Mouse (Mus musculus) left cerebral cortex, postnatal 14 days (tissue): ENCODE results near the gene Gm5136. TPM values are rescaled to one million over a fixed set of nuclear protein-coding genes. Genes with fewer than 3 reads are reported as not detected.

Source experiments
- DNase-seq, 2 experiments: peaks; one replicate each; pipeline ENCODE4 v3.0.0; 2021 to 2022; ENCODE audit warnings: low spot score in 2 of 2, mixed read lengths in 1 of 2
- intact Hi-C: fragments of 180-260 bp; cut with DNase I; formaldehyde crosslinking; loops from one replicate; pipeline ENCODE4 v1.15.1; 2025
- total RNA-seq, 2 experiments: library from RNA; stranded (reverse); gene quantifications; 2 replicates each; pipeline ENCODE4 v1.2.3; 2021

The Gm5136 gene
- total RNA-seq, 2 experiments from 2014 or later: 2.7 to 3.6 TPM

DNA sequence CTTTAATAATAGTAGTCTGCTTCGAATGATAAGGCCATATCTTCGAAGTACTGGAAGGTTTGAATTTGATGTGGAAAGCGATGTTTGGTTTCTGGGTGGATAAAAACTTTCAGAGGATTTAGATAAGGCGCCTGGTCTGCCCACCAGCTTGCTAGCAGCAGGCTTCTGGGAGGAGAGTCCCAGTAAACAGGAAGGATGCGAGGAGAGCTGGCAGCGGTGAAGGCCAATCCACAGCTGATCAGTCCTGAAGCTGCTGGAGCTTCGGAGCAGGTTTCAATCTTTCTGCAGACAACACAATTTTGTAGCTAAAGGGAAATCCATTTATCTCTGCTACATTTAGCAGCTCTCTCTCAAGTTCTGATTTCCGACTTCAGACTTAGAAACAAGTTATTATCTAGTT, 47.9 kb downstream of the Gm5136 start:
- DNase-seq: no peak
- intact Hi-C loops: no loop called here

DNA sequence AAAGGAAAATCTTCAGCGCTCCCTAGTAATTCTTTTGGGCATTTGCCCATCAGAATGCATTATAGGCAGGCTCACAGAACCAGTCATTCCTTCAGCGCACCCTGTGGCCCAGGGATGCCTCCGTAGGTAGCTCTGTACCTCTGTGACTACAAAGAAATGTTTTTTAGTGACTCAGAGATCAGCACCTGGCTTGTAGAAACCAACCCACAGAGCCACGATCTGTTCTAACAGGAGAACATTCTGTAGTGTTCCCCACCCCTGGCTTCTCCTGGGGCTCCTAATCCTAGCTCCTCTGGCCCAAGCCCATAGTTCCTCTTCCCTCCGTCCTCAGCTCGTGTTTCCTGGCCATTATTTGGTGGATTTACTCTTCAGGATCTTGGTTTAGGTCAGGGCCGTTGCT, 50.8 kb downstream of the Gm5136 start:
- intact Hi-C loops: no loop called here
- DNase-seq: no peak
